Mouse (Mus musculus): ENCODE measurements around the gene Med9.

GRCm38 (mm10) chr11:59910586-59910985, 37.4 kb upstream of the Med9 start:
- TF ChIP-seq CTCF (IDR thresholded peaks at IDR 0.05; ENCODE audit: low read depth) (no peak), EP300 (IDR thresholded peaks at IDR 0.05; ENCODE audit: low read depth) (no peak)
